Mouse (Mus musculus) embryonic facial prominence, embryonic 14.5 days (tissue): ENCODE data around the gene Dyrk1a. TPM values are rescaled to one million over a fixed set of nuclear protein-coding genes. Genes with fewer than 3 reads are reported as not detected.

Source experiments
- ATAC-seq: fragments of 200-750 bp; cut with Nextera tagmentation; 2 replicates; pipeline ENCODE4 v1.8.0; 2017; ENCODE audit warnings: low read depth, moderate number of reproducible peaks, moderate TSS enrichment
- DNase-seq: peaks from one replicate; pipeline ENCODE4 v3.0.0-alpha.2; 2015; ENCODE audit warnings: low spot score
- H3K27ac ChIP-seq: fragments of 300-500 bp; sonication (generic); replicated peaks from 2 replicates; pipeline ENCODE4 v1.5.1; 2014; ENCODE audit warnings: low read depth, mild to moderate bottlenecking, low read length, moderate library complexity
- H3K27me3 ChIP-seq: fragments of 300-500 bp; sonication (generic); replicated peaks from 2 replicates; pipeline ENCODE4 v1.6.1; 2014; ENCODE audit warnings: low read length; ENCODE audit not compliant: control insufficient read depth, insufficient read depth
- H3K36me3 ChIP-seq: fragments of 300-500 bp; sonication (generic); 2 replicates; pipeline ENCODE4 v1.6.1; 2014; ENCODE audit warnings: low read length, mixed read lengths; ENCODE audit not compliant: control insufficient read depth, insufficient read depth
- H3K4me1 ChIP-seq: fragments of 300-500 bp; sonication (generic); 2 replicates; pipeline ENCODE4 v1.6.1; 2014; ENCODE audit warnings: antibody characterized with exemption, low read length; ENCODE audit not compliant: control insufficient read depth, insufficient read depth
- H3K4me2 ChIP-seq: fragments of 300-500 bp; sonication (generic); 2 replicates; pipeline ENCODE4 v1.6.1; 2014; ENCODE audit warnings: low read depth, mild to moderate bottlenecking, low read length, moderate library complexity, mixed read lengths
- H3K4me3 ChIP-seq: fragments of 300-500 bp; sonication (generic); 2 replicates; pipeline ENCODE4 v1.5.1; 2014; ENCODE audit warnings: low read depth, mild to moderate bottlenecking, low read length
- H3K9ac ChIP-seq: fragments of 300-500 bp; sonication (generic); 2 replicates; pipeline ENCODE4 v1.6.1; 2014; ENCODE audit warnings: low read depth, mild to moderate bottlenecking, low read length, moderate library complexity, mixed read lengths
- H3K9me3 ChIP-seq: fragments of 300-500 bp; sonication (generic); 2 replicates; pipeline ENCODE4 v1.6.1; 2016; ENCODE audit warnings: low read length; ENCODE audit not compliant: control insufficient read depth
- WGBS: fragments of 180-500 bp; shearing (Covaris S2); extraction: QIAGEN DNeasy Blood & Tissue Kit; methylation state at CpG from one replicate; pipeline ENCODE4 v1.1.7; 2014; 5-methylcytosine and 5-hydroxymethylcytosine counted together
- polyA plus RNA-seq: library from polyadenylated mRNA; unstranded; fragments of >200 nt; fragmentation: Nextera tagmentation; extraction: Ambion mirVana; gene quantifications from 2 replicates; pipeline ENCODE4 v1.2.1, GENCODE M21; 2014

Gene Dyrk1a
- polyA plus RNA-seq, 1 experiment from 2014 or later, result 11.2 TPM

DNA sequence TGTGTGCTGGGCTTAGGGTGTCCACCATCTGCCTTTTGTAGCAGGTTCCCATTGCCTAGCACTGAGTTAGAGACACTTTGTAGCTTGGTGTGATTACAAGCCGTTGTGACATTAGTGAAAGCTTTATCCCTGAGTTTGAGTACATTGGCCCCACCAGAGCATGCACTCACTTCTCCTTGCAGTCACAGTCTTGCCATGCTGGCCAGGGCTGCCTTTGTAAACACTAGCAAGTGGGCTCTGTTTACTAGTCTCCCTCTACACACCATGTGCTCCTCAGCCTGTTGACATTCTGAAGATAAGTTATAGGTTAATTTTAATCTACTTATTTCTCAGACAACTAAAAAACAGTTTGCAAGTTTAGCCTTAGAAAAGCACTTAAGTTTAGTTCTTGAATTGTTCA is 37.7 kb downstream of the Dyrk1a start:
- DNase-seq (no peak), ATAC-seq (no peak)
- 50% methylated on average over 1 of the region's 1 CpGs for WGBS
- H3K4me3 ChIP-seq, result no peak overlapping the region
- H3K27me3 ChIP-seq, result no peaks in the 10 kb centered on the region
- no peaks in the 10 kb centered on the region; the same call in 1 of the 2 replicates for H3K36me3 ChIP-seq
- no peak overlapping the region for H3K4me2 ChIP-seq
- peak overlapping the region; percentile 8; the same call in 1 of the 2 replicates for H3K27ac ChIP-seq
- no peaks in the 10 kb centered on the region for H3K9me3 ChIP-seq
- no peak overlapping the region for H3K9ac ChIP-seq
- H3K4me1 ChIP-seq, result peaks cover 11% of the 10 kb centered on the region

DNA sequence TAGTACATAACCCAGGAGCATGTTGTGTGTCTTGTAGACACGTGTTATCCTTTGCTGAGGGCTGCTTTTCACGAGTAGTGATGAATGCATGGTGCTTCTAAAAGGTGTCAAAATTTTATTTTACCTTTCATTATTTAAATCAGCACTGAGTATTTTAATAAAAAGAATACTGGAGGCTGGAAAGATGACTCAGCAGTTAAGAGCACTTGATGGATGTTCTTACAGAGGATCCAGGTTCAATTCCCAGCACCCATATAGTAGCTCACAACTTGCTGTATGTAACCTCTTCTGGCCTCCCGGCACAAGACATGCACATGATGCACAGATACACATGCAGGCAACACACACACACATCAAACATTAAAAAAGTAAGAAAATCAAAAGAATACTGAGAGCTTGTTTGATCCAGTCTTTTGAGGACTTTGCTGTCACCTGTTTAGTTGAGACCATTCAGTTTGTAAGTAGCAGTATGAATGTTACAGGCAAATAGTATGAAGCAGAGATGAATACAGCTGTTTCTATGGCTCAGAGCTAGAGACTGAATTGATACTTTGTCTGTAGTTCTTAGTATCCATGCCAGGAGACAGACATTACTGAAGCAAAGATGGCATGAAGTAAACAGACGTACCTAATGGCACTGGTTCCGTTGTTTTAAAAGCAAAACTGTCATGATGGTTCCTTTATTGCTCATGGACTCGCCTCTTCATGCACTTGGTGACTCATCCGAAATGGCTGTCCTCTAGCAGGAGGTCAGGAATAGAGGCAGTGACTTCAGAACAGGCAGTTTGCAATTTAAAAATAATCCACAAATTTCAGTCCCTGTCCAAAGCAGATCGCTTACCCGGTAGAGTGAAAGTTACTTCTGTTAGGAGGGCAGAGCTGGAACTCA is 39.1 kb downstream of the Dyrk1a start:
- H3K9ac ChIP-seq, result no peak overlapping the region
- WGBS, result 86% methylated on average over 9 of the region's 9 CpGs

DNA sequence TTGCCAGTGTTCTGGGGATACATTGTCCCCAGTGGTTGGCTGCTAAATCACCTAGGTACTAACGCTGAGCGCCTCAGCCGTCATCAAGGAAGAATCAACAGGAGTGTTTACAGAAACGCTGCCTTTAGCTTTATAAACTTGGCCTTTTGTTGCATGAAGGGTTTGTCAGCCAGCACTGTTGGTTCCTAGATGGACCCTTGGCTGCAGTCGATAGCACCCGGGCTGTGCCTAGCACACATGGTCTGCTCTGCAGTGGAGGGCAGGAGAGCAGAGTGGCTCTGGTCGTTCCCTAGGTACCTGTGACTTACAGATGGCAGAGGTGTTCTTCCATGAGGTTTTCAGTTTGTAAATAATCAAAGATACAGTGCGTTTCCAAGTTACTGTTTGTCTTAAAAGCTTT is 42.8 kb downstream of the Dyrk1a start:
- 79% methylated on average over 8 of the region's 8 CpGs for WGBS
- Histone ChIP-seq H3K4me2 (no peak overlapping the region), H3K9ac (no peak overlapping the region), H3K36me3 (no peaks in the 10 kb centered on the region; the same call in 1 of the 2 replicates), H3K4me3 (no peak overlapping the region), H3K4me1 (no peaks in the 10 kb centered on the region), H3K27me3 (no peaks in the 10 kb centered on the region), H3K9me3 (no peaks in the 10 kb centered on the region), H3K27ac (0 out of 2 replicates have a peak overlapping the region, but pooled peaks have one; percentile 28)
- no peak for DNase-seq
- no peak; the same call in 1 of the 2 replicates for ATAC-seq

More for the DNA sequence above, 39.1 kb downstream of the Dyrk1a start:
- Histone ChIP-seq H3K4me2 (no peak overlapping the region), H3K36me3 (no peaks in the 10 kb centered on the region; the same call in 1 of the 2 replicates), H3K9me3 (no peaks in the 10 kb centered on the region), H3K27me3 (no peaks in the 10 kb centered on the region), H3K4me1 (peaks cover 7% of the 10 kb centered on the region), H3K27ac (no peak overlapping the region), H3K4me3 (no peak overlapping the region)
- ATAC-seq (no peak), DNase-seq (no peak)

DNA sequence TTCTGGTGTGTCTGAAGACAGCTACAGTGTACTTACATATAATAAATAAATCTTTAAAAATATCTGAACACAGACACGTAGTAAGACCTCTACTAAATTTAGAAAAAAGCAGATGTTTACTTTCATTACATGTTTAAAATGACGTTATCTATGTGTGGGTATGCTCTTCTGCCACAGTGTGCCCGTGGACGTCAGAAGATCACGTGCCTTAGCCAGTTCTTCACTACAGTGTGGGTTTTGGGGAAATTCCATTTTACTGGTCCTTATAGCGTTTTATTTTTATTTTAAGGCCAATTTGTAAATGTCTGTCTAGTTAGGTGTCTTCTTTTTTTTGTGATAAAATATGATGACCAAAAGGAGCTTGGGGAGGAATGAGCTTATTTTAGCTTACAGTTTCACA is 47.4 kb downstream of the Dyrk1a start:
- 87% methylated on average over 6 of the region's 6 CpGs for WGBS
- Histone ChIP-seq H3K27ac (no peak overlapping the region), H3K4me3 (no peak overlapping the region), H3K9me3 (no peaks in the 10 kb centered on the region), H3K27me3 (no peaks in the 10 kb centered on the region), H3K4me1 (no peaks in the 10 kb centered on the region), H3K36me3 (no peaks in the 10 kb centered on the region; the same call in 1 of the 2 replicates), H3K9ac (no peak overlapping the region), H3K4me2 (no peak overlapping the region)
- DNase-seq (no peak), ATAC-seq (no peak)

DNA sequence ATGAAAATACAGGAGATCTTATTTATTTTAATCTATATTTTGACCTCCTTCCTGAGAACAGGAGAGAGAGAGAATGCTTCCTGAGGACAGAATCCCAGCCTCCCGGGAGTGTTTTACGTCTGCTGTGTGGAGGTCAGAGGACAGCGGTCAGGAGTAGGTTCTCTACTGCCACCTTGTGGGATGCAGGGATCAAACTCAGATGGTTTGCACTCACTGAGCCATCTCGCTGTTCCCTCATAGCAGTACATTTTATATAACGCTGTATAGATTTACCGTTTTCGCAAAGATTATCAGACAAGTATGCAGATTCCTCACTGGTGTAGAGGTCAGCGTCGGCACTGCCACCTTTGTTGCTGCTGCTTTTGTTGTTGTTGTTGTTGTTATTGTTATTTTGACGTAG is 48.7 kb downstream of the Dyrk1a start:
- no peak overlapping the region for H3K27ac ChIP-seq
- no peaks in the 10 kb centered on the region for H3K9me3 ChIP-seq
- H3K9ac ChIP-seq, result no peak overlapping the region
- H3K4me2 ChIP-seq, result no peak overlapping the region
- H3K4me1 ChIP-seq, result no peaks in the 10 kb centered on the region
- ATAC-seq (peak; percentile 71; the same call in 1 of the 2 replicates), DNase-seq (peak; percentile 72)
- no peaks in the 10 kb centered on the region for H3K27me3 ChIP-seq
- WGBS, result 53% methylated on average over 10 of the region's 10 CpGs
- H3K4me3 ChIP-seq, result no peak overlapping the region
- no peaks in the 10 kb centered on the region for H3K36me3 ChIP-seq

DNA sequence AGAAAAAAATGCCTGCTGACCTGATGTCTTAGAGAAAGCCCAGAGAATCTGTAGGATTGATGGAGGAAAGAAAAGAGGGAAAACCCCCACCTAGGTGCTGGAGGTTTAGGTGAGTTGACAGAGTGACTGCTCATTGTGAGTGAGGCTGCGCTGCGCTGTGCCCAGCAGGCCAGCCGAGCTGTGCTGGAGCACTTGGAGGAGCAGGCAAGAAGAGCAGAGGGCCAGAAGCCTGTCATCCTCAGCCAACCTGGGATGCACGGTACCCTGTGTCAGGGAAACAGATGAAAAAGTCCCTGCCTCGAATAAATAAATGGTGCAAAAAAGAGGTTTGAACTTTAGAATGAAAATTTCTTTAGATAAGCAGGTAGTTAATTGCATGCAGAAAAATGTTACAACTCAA is 49.5 kb downstream of the Dyrk1a start:
- 92% methylated on average over 5 of the region's 5 CpGs for WGBS
- no peak overlapping the region for H3K4me3 ChIP-seq
- H3K9ac ChIP-seq, result no peak overlapping the region
- DNase-seq (no peak), ATAC-seq (no peak)
- no peak overlapping the region for H3K4me2 ChIP-seq
- no peaks in the 10 kb centered on the region for H3K36me3 ChIP-seq
- no peaks in the 10 kb centered on the region for H3K9me3 ChIP-seq
- no peak overlapping the region for H3K27ac ChIP-seq
- no peaks in the 10 kb centered on the region for H3K27me3 ChIP-seq
- H3K4me1 ChIP-seq, result no peaks in the 10 kb centered on the region

DNA sequence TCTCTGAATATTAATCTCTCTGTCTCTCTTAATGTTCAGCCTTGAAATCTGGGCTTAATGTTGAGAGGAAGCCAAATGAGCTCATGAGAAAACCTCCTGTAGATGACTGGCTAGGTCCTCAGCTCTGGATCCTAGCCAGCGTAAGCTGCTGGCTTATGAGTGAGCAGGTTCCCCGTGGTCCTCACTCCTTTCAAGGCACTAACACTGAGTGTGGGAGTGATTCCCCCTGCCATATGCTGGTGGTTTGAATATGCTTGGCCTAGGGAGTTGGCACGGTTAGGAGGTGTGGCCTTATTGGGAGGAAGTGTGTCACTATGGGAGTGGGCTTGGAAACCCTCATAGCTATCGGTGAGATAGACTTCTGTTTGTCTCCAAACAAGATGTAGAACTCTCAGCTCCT is 55.1 kb downstream of the Dyrk1a start:
- Histone ChIP-seq H3K27ac (no peak overlapping the region), H3K4me3 (no peak overlapping the region), H3K36me3 (no peaks in the 10 kb centered on the region), H3K9ac (no peak overlapping the region), H3K4me1 (peaks cover 8% of the 10 kb centered on the region; the same call in 1 of the 2 replicates), H3K27me3 (no peaks in the 10 kb centered on the region), H3K9me3 (no peaks in the 10 kb centered on the region), H3K4me2 (no peak overlapping the region)
- 0 out of 2 replicates have a peak, but pooled peaks have one; percentile 16 for ATAC-seq
- DNase-seq, result no peak
- 73% methylated on average over 4 of the region's 4 CpGs for WGBS

DNA sequence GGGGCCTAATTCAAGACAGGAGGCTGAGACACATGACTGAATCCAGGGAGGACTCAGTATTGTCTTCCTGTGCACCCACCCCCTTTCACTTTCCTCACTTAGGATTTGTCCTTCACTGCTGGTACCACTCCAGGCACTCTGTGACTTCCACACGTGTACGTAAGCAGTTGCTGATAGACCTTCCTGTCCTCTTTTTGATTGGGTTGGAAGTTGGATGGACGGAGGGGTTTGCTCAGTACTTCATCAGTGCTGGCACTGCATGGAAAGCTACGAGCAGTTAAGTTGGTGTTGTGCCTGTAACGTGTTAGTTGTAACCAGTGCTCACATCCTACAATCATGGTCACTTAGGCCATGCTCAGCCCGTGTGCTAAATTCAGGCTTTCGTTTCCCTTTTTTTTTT is 55.8 kb downstream of the Dyrk1a start:
- WGBS, result 88% methylated on average over 7 of the region's 7 CpGs
- no peaks in the 10 kb centered on the region for H3K36me3 ChIP-seq
- no peak for ATAC-seq
- H3K4me3 ChIP-seq, result no peak overlapping the region
- no peak overlapping the region for H3K4me2 ChIP-seq
- no peaks in the 10 kb centered on the region for H3K27me3 ChIP-seq
- no peaks in the 10 kb centered on the region for H3K9me3 ChIP-seq
- H3K27ac ChIP-seq, result no peak overlapping the region
- peaks cover 8% of the 10 kb centered on the region; the same call in 1 of the 2 replicates for H3K4me1 ChIP-seq
- DNase-seq, result no peak
- H3K9ac ChIP-seq, result no peak overlapping the region
